Mouse (Mus musculus) lung, postnatal 14 days (tissue): ENCODE data around the gene Gm3411.
"Not testable (repeated sequence)": the region's sequence is repeated elsewhere in the genome, so short reads cannot be mapped to it uniquely, and the experiment has no call there.

ENCODE experiments used
- DNase-seq: peaks from one replicate; pipeline ENCODE4 v3.0.0; 2021

Gene Gm3411

GRCm38 (mm10) chr14:6286931-6287715 is at the start of gene Gm3411:
Gm3411 (minus strand) TSS chr14:6287250.
- peak; percentile 32 for DNase-seq

DNA sequence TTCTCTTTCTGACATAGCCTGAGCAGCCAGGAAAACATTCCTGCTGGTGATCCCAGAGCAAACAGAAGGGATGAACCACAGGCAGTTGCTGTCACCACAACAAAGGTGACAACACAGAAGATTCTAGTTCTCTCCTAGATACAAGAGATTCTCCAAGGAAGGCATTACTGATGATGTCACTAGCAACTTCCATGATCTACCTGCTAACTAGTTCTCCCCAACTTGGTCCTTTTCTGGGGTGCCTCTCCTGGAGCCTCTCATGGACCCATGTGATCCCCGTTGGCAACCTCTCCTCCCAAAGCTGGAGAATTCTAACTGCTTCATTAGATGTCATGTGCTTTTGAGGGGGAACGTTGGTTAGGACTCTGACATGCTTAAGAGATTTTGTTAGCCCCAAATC is 17.7 kb upstream of the Gm3411 start, which contains the start of gene Gm21103:
TSS of gene Gm21103 (minus strand) at position 101 of the 400 bp plus-strand sequence.
- DNase-seq: not testable (repeated sequence)

DNA sequence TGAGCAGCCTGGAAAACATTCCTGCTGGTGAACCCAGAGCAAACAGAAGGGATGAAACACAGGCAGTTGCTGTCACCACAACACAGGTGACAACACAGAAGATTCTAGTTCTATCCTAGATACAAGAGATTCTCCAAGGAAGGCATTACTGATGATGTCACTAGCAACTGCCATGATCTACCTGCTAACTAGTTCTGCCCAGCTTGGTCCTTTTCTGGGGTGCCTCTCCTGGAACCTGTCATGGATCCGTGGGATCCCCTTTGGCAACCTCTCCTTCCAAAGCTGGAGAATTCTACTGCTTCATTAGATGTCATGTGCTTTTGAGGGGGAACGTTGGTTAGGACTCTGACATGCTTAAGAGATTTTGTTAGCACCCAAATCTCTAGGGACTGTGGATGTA is 67.9 kb downstream of the Gm3411 start, which contains the start of gene Gm21560:
TSS of gene Gm21560 (minus strand) at position 101 of the 400 bp plus-strand sequence.
- not testable (repeated sequence) for DNase-seq
